Mouse (Mus musculus) ovary, adult 18-20 months (tissue): ENCODE measurements at regions not wholly inside any gene's neighbourhood (a gene's known extent, or its start where the extent isn't known, plus 50 kb on each side); places are given as distances from the start of the nearest gene placed in this dataset.
"Not testable (repeated sequence)": the region's sequence is repeated elsewhere in the genome, so short reads cannot be mapped to it uniquely, and the experiment has no call there.

Source experiments
- DNase-seq: peaks from one replicate; pipeline ENCODE4 v3.0.0; 2022; ENCODE audit warnings: low spot score, mixed read lengths

DNA sequence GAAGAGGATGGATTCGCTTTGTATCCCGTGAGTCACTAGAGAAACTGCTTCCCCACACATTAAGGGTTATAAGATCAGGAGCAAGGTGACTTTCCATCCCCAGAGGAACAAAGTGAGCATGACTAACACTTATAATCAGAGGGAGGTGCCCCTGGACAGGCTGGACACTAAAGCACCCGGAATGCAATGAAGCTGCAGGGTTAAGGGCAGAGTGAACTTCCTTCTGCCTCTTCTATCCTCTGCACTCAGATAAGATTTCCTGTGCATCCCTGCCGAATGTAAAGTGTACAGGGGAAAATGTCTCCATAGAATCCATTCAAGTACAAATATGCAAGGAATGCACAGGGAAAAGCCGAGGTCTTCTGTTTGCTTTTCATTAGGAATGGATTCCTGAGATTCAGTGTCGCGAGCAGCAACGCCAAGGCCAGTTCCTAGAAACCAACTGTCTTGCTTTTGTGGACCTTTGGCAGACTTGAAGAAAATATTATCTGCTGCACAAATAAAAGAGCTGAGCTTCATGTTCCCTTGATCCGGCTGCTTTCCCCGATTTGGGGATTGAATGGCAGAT lies 58.5 kb upstream of the Fbxl7 start:
- DNase-seq: no peak

DNA sequence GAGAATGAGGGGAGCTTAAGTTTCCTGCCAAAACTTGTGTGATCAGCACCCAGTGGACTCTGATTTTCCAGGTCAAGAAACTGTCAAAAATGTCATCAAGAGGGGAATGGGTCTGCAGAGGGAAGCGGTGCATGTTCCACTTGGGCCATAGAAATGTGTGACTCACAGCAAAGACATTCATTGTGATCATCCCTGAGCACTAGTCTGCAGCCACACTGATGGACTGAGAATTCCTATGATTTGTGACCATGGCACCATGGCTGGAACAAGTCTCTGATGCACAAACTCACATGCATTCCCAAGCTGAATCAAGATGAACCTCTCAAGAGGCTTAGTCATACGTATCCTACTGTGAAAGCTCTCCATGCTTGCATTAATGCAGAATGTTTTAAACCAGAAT lies 63.6 kb upstream of the Fbxl7 start:
- DNase-seq: no peak

DNA sequence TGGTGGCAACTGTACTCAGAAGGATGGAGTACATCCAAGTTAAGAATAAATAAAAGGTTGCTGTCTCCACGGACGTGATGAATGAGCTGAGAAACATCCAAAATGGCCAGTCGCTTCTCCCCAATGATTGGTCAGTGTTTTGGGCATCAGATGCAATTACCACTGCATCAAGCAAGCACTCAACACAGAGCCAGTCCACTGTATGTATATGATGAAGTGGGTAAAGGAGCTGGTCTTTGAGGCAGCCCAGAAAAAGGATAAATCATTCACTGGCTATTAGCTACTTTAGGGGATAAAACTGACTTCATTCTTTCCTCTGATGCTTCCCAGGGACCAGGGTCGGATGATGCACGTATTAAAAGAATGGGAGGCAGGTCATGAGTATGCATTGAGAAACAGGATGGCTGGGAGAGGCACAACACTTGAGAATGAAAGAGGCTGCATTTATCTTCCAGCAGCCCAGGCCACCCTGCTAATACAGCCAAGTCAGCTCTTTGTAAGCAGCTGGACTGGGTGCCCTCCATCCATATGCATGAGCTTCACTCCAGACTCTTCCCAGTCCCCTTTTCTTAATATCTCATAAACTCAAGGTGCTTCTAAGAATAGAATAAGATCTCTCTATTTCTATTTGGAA lies 73.1 kb upstream of the Fbxl7 start:
- no peak for DNase-seq

DNA sequence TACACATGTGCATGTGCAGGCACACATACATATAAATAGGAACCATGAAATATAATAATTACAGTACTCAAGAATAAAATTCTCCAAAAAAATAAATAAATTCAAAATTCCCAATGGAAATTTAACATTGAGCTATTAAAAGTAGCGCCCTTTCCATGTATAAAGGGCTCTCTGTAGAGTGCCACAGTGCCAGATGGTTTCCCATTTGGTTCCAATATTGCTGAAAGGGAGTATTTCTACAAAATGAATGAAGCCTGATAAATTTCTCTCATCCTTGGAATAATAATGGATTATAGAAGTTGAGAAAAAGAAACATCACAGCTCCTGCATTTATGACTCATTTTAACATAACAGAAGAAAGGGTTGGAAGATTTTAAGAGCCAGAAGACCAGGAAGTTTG lies 75.4 kb upstream of the Fbxl7 start:
- DNase-seq: no peak

DNA sequence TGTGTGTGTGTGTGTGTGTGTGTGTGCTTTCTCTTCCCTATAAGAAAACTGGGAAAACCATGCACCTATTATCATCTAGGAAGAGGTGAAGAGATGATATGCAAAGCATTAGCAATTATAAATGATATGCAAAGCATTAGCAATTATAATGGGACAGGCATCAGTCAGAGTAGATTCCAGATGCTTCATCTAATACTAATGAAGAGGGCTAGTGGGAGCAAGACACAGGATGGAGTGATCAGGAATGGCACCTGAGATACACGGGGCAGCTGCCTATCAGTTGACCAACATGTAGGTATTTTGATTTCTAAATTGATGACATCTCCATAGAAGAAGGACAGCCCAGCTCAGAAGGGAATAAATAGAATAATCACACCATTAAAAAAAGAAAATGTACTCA lies 97.7 kb upstream of the Fbxl7 start:
- no peak for DNase-seq

DNA sequence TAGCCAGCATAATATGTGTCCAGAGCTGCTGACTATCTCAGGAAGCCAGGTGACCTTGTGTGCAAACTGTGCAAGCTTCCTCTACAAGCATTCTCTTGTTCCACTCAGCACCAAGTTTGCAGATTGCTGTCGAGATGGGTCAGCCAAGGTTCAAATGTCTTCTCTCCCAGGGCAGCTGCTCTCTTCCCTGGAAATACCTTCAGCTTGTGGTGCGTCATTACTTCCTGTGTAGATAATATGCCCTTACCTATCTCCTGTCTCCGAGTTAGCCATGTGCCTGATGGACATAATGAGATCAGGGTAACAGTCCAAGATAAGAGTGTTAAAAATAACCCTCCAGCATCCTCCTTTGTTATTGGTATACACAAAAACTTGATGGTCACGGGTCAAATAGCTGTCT lies 113.7 kb upstream of the Fbxl7 start:
- no peak for DNase-seq

DNA sequence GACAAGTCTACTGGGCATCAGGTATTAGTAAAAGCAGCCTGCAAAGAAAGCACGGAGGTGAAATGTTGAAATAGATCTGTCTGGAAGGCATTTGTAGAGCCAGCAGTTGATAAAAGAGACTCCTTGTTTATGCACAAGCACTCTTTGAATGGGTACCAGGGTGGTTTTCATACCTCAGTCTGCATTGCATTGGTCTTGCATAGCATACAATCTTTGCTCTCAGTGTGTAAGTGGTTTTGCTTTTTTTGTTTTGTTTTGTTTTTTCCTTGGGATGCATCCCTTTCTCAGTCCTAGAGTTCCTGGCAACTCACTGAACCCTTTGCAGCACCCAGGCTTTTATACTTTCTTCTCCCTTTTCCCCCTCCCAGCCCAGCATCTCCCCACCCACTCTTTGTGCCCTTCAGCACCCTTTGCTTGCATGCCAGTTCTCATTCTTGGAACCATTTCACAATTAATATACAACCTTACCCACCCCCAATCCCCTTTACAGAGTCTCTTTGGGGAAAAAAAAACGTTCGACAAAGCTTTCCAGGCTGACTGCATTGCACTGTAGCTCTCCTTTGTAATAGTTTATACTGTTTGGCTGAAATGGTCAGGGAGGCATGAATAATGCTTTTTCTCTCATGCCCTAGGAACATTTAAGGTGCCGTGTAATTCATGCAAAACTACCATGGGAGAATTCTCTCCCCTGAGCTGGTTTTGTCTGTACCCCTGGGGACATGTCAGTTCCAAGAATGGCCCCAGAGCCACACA lies 118.7 kb upstream of the Fbxl7 start:
- DNase-seq: no peak

DNA sequence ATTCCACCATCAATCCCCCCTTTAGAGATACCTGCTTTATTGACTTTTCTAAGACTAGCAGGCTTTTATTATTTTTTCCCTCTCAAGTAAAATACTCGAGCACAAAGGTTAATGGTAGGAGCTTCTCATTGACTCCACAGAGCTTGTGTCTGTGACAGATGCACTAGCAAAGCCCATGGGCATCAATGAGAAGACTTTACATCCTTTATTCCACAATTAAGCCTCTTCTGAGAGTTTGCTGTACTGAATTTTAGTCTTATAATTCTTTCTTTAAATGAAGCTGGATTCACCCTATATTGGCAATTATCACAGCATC lies 119.2 kb upstream of the Fbxl7 start:
- no peak for DNase-seq

DNA sequence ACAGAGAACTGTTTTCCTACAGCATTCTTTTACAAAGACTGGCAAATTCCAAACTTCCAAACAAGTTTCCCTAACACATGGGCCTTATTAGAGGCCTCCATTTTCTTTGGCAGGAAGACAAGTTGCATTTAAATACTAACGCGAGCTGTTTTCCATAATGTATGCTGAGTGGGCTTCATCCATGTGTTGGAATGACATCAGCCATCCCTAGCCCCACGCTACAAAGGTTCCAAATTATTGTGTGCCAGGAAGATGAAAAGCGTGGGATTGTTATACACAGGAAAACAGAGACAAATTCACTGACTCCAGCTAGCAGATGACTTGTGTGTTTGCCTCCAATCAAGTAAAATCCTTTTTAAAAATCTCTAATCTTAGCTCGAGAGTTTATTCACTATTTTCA lies 125.1 kb upstream of the Fbxl7 start:
- no peak for DNase-seq

DNA sequence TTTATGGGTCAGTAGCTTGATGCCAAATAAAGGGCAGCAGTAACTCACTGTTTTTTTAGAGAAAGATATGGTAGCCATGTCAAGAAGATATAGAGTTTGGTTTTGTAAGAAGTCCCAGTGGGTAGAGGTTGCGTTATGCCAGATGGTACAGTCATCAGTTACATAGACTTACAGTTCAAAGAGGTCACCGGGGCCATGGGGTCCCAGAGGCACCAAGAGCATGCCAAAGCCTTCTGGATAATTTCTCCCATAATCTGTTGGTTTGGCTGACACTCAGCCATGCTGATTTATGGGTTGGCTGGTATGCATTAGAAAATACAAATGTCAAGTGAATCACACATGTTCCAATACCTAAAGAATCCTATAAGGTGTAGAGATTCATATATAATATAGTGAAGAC lies 137.9 kb upstream of the Fbxl7 start:
- no peak for DNase-seq

DNA sequence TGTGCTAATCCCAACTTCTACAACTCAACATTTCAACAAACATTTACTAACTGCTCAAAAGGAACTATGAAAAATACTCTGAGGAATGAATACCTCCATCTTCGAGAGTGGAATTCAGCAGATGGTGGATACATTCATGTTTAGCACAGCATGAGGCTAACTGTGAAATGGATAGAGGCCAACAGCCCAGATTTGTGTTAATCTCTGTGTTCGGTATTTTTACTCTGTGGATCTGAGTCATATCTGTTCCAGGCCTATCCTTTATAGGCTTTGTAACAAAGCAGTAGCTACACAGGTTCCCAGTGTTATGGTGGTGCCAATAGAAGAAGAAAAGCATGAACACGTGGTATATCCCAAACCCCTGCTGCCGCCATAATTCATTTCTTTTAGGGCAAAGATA lies 148.4 kb upstream of the Fbxl7 start:
- no peak for DNase-seq

DNA sequence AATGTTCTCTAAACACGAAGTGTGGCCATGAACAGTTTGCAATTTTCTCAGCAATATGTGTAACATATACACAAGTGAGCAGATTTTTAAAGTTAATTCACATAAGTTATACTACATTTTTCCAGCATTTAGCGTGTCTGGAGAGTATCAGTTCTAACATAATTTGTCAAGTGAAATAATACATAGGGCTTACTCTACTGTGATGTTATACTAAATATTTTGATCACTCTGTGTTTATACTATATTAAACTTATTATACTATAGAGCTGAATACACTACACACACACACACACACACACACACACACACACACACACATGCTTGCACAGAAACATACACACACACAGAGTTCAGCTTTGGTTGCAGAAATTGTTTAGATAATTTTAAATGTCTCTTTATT lies 155.3 kb upstream of the Fbxl7 start:
- DNase-seq: no peak

DNA sequence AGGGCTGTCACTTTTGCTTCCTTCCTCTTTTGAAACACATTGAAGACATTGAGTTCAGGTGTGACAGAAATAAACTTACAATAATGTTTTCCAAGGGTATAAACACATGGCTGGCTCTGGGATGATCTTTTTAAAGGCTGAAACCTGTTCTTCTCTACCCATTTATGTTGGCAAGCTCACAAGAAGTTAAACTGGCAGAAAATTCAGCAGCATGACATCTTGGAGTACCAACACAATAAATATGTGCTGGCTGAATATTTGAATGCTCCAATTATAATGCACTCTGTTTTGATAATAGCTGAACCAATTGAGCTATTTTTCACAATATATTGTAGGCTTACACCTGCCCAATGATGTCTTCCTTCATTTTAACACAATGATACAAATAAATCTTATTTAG lies 168.1 kb upstream of the Fbxl7 start:
- no peak for DNase-seq

DNA sequence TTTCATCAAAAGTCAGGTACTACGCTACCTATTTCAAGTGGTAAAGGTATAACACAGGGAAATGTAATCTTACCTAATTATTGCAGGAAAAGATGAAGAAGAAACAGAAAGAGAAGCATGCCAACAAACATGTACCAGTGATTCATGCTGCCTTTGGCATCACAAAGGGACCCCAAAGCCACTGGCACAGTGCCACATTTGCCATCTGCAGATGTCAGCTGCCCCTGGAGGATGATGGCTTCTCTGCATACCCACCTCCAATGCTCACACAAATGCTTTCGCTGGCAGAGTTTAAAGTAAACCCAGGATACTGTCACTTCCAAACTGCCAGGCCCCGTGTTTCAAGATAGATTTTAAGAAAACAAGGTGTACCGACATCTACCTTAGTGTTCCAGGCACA lies 168.6 kb upstream of the Fbxl7 start:
- no peak for DNase-seq

DNA sequence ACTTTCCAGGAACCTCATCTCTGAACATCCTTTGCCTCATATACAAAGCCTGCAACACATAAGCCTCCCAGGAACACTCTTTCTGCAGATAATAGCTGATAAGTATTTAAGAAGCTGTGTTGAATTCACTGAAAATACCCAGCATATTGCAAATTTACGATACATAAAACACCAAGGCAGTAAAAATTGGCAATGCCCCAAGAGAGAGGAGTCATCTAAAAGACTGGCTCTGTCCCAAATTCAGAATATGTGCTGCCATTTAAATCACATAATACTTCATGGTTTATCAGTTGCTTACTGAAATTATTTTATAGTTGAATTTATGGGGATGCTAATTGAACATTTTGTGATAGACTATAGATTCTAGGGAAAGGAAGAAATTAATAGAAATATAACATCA lies 172.3 kb upstream of the Fbxl7 start:
- no peak for DNase-seq

DNA sequence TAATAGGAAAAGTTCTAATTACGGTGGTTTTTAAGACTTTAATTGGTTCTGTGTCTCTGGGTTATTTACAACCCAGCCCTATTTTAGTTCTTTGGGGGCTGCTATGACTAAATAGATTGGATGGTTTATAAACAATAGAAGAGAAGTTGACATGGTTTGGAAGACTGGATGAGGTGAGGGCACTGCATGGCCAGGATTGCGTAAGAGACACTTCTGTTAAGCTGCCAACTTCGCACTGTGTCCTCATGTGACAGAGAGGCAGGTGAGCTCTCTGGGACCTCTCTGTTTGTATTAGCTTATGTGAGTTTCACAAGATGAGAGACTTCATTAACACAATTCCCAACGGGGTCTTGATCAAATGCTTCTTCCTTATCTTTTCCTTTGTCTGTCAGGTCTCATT lies 182.5 kb upstream of the Fbxl7 start:
- no peak for DNase-seq

DNA sequence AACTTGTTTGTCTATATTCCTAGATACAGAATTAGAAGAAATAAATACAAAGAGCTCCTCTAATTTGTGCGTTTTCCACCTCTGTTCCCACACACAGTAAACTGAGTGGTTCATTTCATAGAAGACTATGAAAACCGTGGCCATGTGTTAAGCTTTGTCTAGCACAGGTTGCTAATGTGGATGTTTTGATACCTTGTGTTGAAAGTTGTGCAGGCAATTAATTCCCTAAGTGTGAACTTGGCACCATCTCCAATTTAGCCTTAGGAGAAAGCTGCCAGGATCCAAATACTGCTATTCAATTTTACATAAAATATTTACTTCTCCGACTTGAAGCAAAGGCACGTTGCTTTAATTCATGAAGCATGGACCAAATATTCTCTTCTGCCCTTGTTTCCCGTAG lies 187.4 kb upstream of the Fbxl7 start:
- no peak for DNase-seq

DNA sequence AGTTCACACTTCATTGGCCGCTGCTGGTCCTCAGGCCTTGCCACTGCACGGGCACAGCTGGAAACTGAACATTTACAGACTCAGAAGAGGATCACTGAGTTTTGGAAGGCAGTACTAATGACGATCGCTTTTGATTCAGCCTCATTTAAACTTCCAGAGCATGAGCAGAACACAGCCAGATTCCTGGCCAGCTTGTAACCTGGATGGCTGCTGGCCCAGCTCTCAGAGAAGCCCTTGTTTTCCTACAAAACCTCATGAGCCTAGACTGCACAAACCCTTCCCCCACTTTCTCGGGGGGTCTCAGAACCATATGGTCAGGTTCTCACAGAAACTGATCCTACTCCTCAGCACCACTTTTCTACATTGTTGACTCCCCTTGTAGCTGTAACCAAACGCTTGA lies 188.2 kb upstream of the Fbxl7 start:
- DNase-seq: no peak

DNA sequence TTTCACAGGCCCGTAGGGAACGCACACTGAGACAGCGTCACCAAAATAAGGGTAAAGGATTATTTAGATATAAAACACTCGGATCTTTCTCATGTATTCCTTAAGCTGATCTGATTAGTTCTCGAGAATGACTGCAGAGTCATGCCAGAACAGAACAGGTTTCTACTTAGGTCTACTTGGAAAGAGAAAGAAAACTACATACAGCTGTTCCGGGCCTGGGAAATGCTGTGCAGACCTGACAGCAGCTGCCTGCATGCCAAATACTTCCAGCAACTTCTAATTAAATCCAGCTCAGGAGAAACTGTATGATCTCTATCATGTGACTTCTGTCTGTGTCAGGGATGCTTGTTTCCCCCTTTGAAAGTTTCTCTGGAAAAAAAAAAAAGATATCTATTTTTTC lies 193.8 kb upstream of the Fbxl7 start:
- DNase-seq: no peak

DNA sequence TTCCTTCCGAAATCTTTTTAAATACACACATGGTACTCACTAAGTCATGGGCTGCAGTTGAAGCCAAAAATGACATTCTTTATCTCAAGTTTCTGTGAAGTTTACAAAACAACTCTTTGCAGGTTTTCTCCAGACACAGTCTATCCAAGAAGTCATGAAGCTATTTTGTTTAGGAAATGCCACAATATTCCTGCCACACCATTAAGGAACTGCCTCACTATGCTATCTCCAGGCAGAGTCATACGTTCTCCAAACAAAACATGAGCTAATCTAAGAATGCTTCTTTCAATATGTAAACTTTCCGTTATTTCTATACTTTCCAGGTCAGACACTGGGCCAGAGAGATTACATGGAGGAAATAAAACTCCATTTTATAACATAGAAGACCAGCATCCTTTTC lies 198.7 kb upstream of the Fbxl7 start:
- no peak for DNase-seq

DNA sequence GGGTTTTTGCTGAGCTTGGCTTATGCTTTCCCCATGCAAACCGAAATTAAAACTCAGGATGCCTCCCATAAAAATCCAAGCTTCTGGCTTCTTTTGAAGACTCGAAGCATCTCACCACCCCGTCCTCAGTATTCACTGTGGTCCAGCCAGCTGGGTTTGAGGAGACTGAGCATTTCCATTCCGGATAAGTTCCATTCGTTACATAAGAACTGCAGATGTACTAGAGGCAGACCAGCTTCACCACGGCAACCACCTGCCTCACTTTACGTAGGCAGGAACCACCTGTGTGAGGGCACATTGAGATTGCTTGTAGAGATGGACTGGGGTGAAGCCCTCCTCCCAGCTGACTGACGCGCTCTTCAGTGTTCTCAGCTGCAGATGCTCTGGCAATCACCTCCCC lies 199.9 kb upstream of the Fbxl7 start:
- no peak for DNase-seq

DNA sequence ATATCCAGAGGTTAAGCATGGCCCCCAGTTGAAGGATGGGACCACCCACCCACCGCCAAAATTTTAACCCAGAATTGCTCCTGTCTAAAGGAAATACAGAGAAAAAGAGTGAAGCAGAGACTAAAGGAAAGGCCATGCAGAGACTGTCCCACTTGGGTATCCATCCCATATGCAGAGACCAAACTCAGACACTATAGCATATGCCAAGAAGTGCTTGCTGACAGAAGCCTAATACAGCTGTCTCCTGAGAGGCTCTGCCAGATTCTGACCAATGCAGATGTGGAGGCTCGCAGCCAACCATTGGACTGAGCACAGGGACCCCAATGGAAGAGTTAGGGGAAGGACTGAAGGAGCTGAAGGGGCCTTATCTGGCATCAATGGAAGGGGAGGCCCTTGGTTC lies 206.2 kb upstream of the Fbxl7 start:
- not testable (repeated sequence) for DNase-seq

DNA sequence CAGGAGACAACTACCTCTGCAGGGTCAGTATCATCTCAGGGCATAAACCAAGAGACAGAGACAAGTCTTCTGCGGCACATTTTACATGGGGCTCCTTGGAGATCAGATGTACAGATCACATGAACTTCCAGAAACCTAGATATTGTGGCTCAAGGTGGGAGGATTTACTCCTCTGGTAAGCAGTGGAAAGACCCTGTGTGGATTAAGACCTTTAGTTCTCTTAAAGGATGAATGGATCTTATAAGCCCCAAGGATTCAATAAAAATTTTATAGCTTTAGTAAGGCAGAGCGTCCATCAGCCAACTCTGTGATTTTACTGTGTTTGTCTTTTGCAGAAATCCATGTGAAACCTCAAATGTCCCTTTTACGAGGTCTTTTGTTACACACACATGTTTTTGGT lies 213.8 kb upstream of the Fbxl7 start:
- DNase-seq: no peak

DNA sequence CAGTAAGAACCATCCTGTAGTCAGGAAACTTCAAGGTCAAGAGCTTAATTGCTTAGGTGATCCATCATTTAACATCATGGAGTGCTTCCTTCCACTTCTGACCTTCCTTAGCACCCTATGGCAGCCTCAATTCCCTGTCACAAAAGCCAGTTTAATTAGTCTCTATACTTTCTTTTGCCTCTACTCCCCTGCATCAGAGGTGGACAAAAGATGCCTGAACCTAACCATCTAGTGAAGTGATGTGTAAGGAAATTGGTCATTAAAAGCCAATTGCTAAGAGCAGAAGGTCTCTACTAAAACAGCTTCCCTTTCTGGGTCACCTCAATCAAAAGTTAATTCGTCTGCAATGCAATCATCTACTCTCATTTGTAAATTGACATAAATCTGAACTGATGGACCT lies 234.3 kb upstream of the Fbxl7 start:
- DNase-seq: no peak
